Mouse (Mus musculus) stomach, postnatal 0 days (tissue): ENCODE data around the gene Drc3.

Experiments
- CTCF ChIP-seq: IDR thresholded peaks from 2 replicates; pipeline ENCODE4 v1.5.1; 2016; ENCODE audit warnings: antibody characterized with exemption, low read depth, mild to moderate bottlenecking, moderate library complexity
- EP300 ChIP-seq: optimal IDR thresholded peaks from 2 replicates; pipeline ENCODE3; 2016; ENCODE audit warnings: antibody characterized with exemption

GRCm38 (mm10) chr11:60316250-60316649, 36.9 kb upstream of the Drc3 start:
- no peak for TF ChIP-seq CTCF
- TF ChIP-seq EP300, result no peak
